Mouse (Mus musculus): Measurements from ENCODE around the gene Prm2. TPM values are rescaled to one million over a fixed set of nuclear protein-coding genes. Genes with fewer than 3 reads are reported as not detected.
"Not testable (repeated sequence)": the region's sequence is repeated elsewhere in the genome, so short reads cannot be mapped to it uniquely, and the experiment has no call there.

Prm2 gene
- polyA plus RNA-seq, 1 experiment from 2014 or later, result not detected

- CTCF ChIA-PET, result no interaction called here
- POLR2A ChIA-PET, result no interaction called here
- DNase-seq (ENCODE audit: low read depth, low spot score) (no peak), ATAC-seq (no peak)
- in situ Hi-C loops (cut with MboI; ENCODE audit: low pct_unique_long_range_greater_than_20kb), result no loop called here
- no peaks in the 10 kb centered on the region for H3K27me3 ChIP-seq
- TF ChIP-seq CTCF (IDR thresholded peaks at IDR 0.05), result no peak
Observed at GRCm38 (mm10) chr16:10813726-10814125, 17.8 kb upstream of the Prm2 start.

- DNase-seq (ENCODE audit: low read depth, low spot score) (no peak), ATAC-seq (no peak)
- no peak for TF ChIP-seq CTCF (IDR thresholded peaks at IDR 0.05)
- ChIA-PET CTCF (no interaction called here), POLR2A (no interaction called here)
- in situ Hi-C loops (cut with MboI; ENCODE audit: low pct_unique_long_range_greater_than_20kb), result no loop called here
- H3K27me3 ChIP-seq, result no peaks in the 10 kb centered on the region
Observed at GRCm38 (mm10) chr16:10812865-10813371, 17.0 kb upstream of the Prm2 start, which contains the start of gene Gm11172. Gene Gm11172, plus strand, starts transcription at chr16:10812915.

- DNase-seq (ENCODE audit: low read depth, low spot score) (no peak), ATAC-seq (no peak)
- ChIA-PET POLR2A (interaction anchor here (0.9 kb wide), 1 partner anchor 242 kb away, joined by 4 read pairs; no protein-coding TSS in a partner anchor), CTCF (interaction anchor here (0.9 to 1.1 kb wide), 2 partner anchors 15 to 24 kb away, joined by 3 read pairs; no protein-coding TSS in a partner anchor)
- H3K27me3 ChIP-seq, result no peaks in the 10 kb centered on the region
- no peak for TF ChIP-seq CTCF (IDR thresholded peaks at IDR 0.05)
- in situ Hi-C loops (cut with MboI; ENCODE audit: low pct_unique_long_range_greater_than_20kb), result no loop called here
Observed at GRCm38 (mm10) chr16:10810376-10810775, 14.4 kb upstream of the Prm2 start.

- ChIA-PET CTCF (no interaction called here), POLR2A (no interaction called here)
- ATAC-seq (no peak), DNase-seq (ENCODE audit: low read depth, low spot score) (no peak)
- no peak for TF ChIP-seq CTCF (IDR thresholded peaks at IDR 0.05)
- no peaks in the 10 kb centered on the region for H3K27me3 ChIP-seq
- in situ Hi-C loops (cut with MboI; ENCODE audit: low pct_unique_long_range_greater_than_20kb), result no loop called here
Observed at GRCm38 (mm10) chr16:10805789-10806527, 10.0 kb upstream of the Prm2 start, which contains the start of gene Prm1. Gene Prm1, minus strand, starts transcription at chr16:10805839.

GRCm38 (mm10) chr16:10802420-10802819 is 6.5 kb upstream of the Prm2 start:
- POLR2A ChIA-PET; ATAC-seq; H3K27me3 ChIP-seq; DNase-seq (ENCODE audit: low read depth, low spot score); in situ Hi-C loops (cut with MboI; ENCODE audit: low pct_unique_long_range_greater_than_20kb): not testable (repeated sequence)
- CTCF ChIA-PET, result interaction anchor here (1.2 kb wide), 1 partner anchor 16 kb away, joined by 3 read pairs; no protein-coding TSS in a partner anchor

GRCm38 (mm10) chr16:10790702-10791101 is 5.2 kb downstream of the Prm2 start, which contains the start of gene Prm3:
Gene Prm3, minus strand, starts transcription at chr16:10790914.
- ChIA-PET POLR2A (interaction anchor here (0.6 kb wide), 2 partner anchors 48 to 300 kb away, joined by 3 read pairs; no protein-coding TSS in a partner anchor), CTCF (no interaction called here)
- TF ChIP-seq CTCF (IDR thresholded peaks at IDR 0.05), result no peak
- in situ Hi-C loops (cut with MboI; ENCODE audit: low pct_unique_long_range_greater_than_20kb), result loop anchor here (5.0 kb wide), 1 partner anchor 42 kb away; no protein-coding TSS in a partner anchor
- DNase-seq (ENCODE audit: low read depth, low spot score) (no peak), ATAC-seq (no peak)
- H3K27me3 ChIP-seq, result no peaks in the 10 kb centered on the region

- POLR2A ChIA-PET, result no interaction called here
- in situ Hi-C loops (cut with MboI; ENCODE audit: low pct_unique_long_range_greater_than_20kb), result loop anchor here (5.0 kb wide), 1 partner anchor 217 kb away; no protein-coding TSS in a partner anchor
- ATAC-seq (no peak), DNase-seq (ENCODE audit: low read depth, low spot score) (no peak)
- CTCF ChIA-PET, result interaction anchor here (4.7 kb wide), 1 partner anchor 58 kb away, joined by 18 read pairs; no protein-coding TSS in a partner anchor
- no peaks in the 10 kb centered on the region for H3K27me3 ChIP-seq
- TF ChIP-seq CTCF (IDR thresholded peaks at IDR 0.05), result no peak
Observed at GRCm38 (mm10) chr16:10788866-10789265, 7.1 kb downstream of the Prm2 start.

GRCm38 (mm10) chr16:10788271-10788670 is 7.7 kb downstream of the Prm2 start, which contains the start of gene Tnp2:
Gene Tnp2, minus strand, starts transcription at chr16:10788660.
- TF ChIP-seq CTCF (IDR thresholded peaks at IDR 0.05), result no peak
- ATAC-seq, result no peak
- DNase-seq (ENCODE audit: low read depth, low spot score), result no peak
- CTCF ChIA-PET, result interaction anchor here (0.8 to 4.7 kb wide), 4 partner anchors 51 to 216 kb away, joined by 3 to 18 read pairs (median 4); no protein-coding TSS in a partner anchor
- H3K27me3 ChIP-seq, result no peaks in the 10 kb centered on the region
- POLR2A ChIA-PET, result interaction anchor here (0.6 kb wide), 1 partner anchor 54 kb away, joined by 3 read pairs; no protein-coding TSS in a partner anchor
- in situ Hi-C loops (cut with MboI; ENCODE audit: low pct_unique_long_range_greater_than_20kb), result loop anchor here (5.0 kb wide), 1 partner anchor 216 kb away; no protein-coding TSS in a partner anchor

GRCm38 (mm10) chr16:10787548-10788058 is 8.3 kb downstream of the Prm2 start:
- no peak for TF ChIP-seq CTCF (IDR thresholded peaks at IDR 0.05)
- ChIA-PET CTCF (interaction anchor here (0.8 to 4.7 kb wide), 6 partner anchors 50 to 216 kb away, joined by 3 to 18 read pairs (median 4); no protein-coding TSS in a partner anchor), POLR2A (interaction anchor here (0.6 kb wide), 1 partner anchor 55 kb away, joined by 3 read pairs; no protein-coding TSS in a partner anchor)
- DNase-seq (ENCODE audit: low read depth, low spot score), result no peak
- in situ Hi-C loops (cut with MboI; ENCODE audit: low pct_unique_long_range_greater_than_20kb), result loop anchor here (5.0 kb wide), 1 partner anchor 215 kb away; no protein-coding TSS in a partner anchor
- ATAC-seq, result no peak
- no peaks in the 10 kb centered on the region for H3K27me3 ChIP-seq

GRCm38 (mm10) chr16:10786782-10787547 is 9.0 kb downstream of the Prm2 start:
- no peak for TF ChIP-seq CTCF (IDR thresholded peaks at IDR 0.05)
- in situ Hi-C loops (cut with MboI; ENCODE audit: low pct_unique_long_range_greater_than_20kb), result loop anchor here (5.0 kb wide), 1 partner anchor 215 kb away; no protein-coding TSS in a partner anchor
- no peak for ATAC-seq
- DNase-seq (ENCODE audit: low read depth, low spot score), result no peak
- POLR2A ChIA-PET, result no interaction called here
- CTCF ChIA-PET, result interaction anchor here (0.9 to 4.7 kb wide), 14 partner anchors 8 to 215 kb away, joined by 3 to 18 read pairs (median 3); no protein-coding TSS in a partner anchor
- H3K27me3 ChIP-seq, result no peaks in the 10 kb centered on the region

All from Patski (cell line).